Mouse (Mus musculus) CH12.LX (cell line): Measurements from ENCODE around the gene Plgrkt. TPM values are rescaled to one million over a fixed set of nuclear protein-coding genes. Genes with fewer than 3 reads are reported as not detected.
A peak's percentile ranks its signal among the peaks of the same experiment; 100 is the strongest.

Experiments
- DNase-seq: peaks from one replicate; pipeline ENCODE4 v3.0.0-alpha.2; 2013; ENCODE audit errors: extremely low read depth
- H3K27ac ChIP-seq: 2 replicates; pipeline ENCODE4 v1.5.1; 2012; ENCODE audit warnings: low read depth, mild to moderate bottlenecking, control low read depth, moderate library complexity; ENCODE audit not compliant: insufficient read depth
- H3K27me3 ChIP-seq: replicated peaks from 2 replicates; pipeline ENCODE3; 2012; ENCODE audit warnings: inconsistent platforms
- H3K36me3 ChIP-seq, 2 experiments: replicated peaks in 1 of 2; 2 replicates each; pipeline versions ENCODE3 to v1.6.1; 2012; ENCODE audit warnings: inconsistent platforms in 1 of 2, low read length in 1 of 2, mild to moderate bottlenecking in 1 of 2, mixed read lengths in 1 of 2, moderate library complexity in 1 of 2; ENCODE audit not compliant: control insufficient read depth in 1 of 2, insufficient read depth in 1 of 2
- H3K4me1 ChIP-seq, 2 experiments: 2 replicates each; pipeline ENCODE4 v1.6.1; 2012; ENCODE audit warnings: inconsistent platforms in 1 of 2, moderate library complexity in 1 of 2; ENCODE audit not compliant: insufficient read depth in 2 of 2, control insufficient read depth in 1 of 2
- H3K4me2 ChIP-seq: 2 replicates; pipeline ENCODE4 v1.6.1; 2012; ENCODE audit warnings: low read depth, mild to moderate bottlenecking, control low read depth; ENCODE audit not compliant: poor library complexity, insufficient read depth, severe bottlenecking
- H3K4me3 ChIP-seq, 3 experiments: fragments of 150-350 bp in 1 of 3; sonication (generic) in 1 of 3; replicated peaks in 1 of 3; 2 replicates each; pipeline versions ENCODE3 to v1.5.1; 2011 to 2012; ENCODE audit warnings: low read depth in 2 of 3, low read length in 2 of 3, mild to moderate bottlenecking in 2 of 3, moderate library complexity in 2 of 3, control low read depth in 1 of 3, improper control_type of control experiment in 1 of 3, inconsistent platforms in 1 of 3, mixed read lengths in 1 of 3; ENCODE audit not compliant: poor library complexity in 1 of 3
- H3K79me2 ChIP-seq: replicated peaks from 2 replicates; pipeline ENCODE4 v1.6.1; 2012; ENCODE audit warnings: mild to moderate bottlenecking, moderate library complexity; ENCODE audit not compliant: control insufficient read depth, poor library complexity, insufficient read depth, severe bottlenecking; ENCODE audit errors: extremely low read depth
- H3K9ac ChIP-seq: 2 replicates; pipeline ENCODE4 v1.6.1; 2012; ENCODE audit warnings: low read depth, mild to moderate bottlenecking, control low read depth, moderate library complexity; ENCODE audit not compliant: insufficient read depth
- H3K9me3 ChIP-seq: replicated peaks from 2 replicates; pipeline ENCODE3; 2012; ENCODE audit warnings: low read length, inconsistent platforms, mixed read lengths
- BHLHE40 ChIP-seq: IDR thresholded peaks from 2 replicates; pipeline ENCODE4 v1.6.1; 2011; ENCODE audit warnings: mild to moderate bottlenecking, low read depth, low read length, improper control_type of control experiment
- CHD1 ChIP-seq: IDR thresholded peaks from 2 replicates; pipeline ENCODE4 v1.6.1; 2012; ENCODE audit warnings: low read depth, low read length, improper control_type of control experiment, inconsistent platforms
- CHD2 ChIP-seq: IDR thresholded peaks from 2 replicates; pipeline ENCODE4 v1.6.1; 2011; ENCODE audit warnings: low read length, improper control_type of control experiment
- CTCF ChIP-seq, 2 experiments: IDR thresholded peaks in 1 of 2; conservative IDR thresholded peaks in 1 of 2; 2 replicates each; pipeline ENCODE4 v1.5.1; 2011 to 2012; ENCODE audit warnings: low read depth in 2 of 2, low read length in 2 of 2, improper control_type of control experiment in 1 of 2, inconsistent platforms in 1 of 2, mild to moderate bottlenecking in 1 of 2, moderate library complexity in 1 of 2
- E2F4 ChIP-seq: IDR thresholded peaks from 2 replicates; pipeline ENCODE4 v1.6.1; 2011; ENCODE audit warnings: low read depth, low read length, improper control_type of control experiment; ENCODE audit not compliant: insufficient replicate concordance
- ELF1 ChIP-seq: IDR thresholded peaks from 2 replicates; pipeline ENCODE4 v1.6.1; 2014; ENCODE audit warnings: low read depth, mild to moderate bottlenecking, inconsistent platforms, low read length, improper control_type of control experiment
- EP300 ChIP-seq: IDR thresholded peaks from 2 replicates; pipeline ENCODE4 v1.6.1; 2011; ENCODE audit warnings: low read length, improper control_type of control experiment
- ETS1 ChIP-seq: conservative IDR thresholded peaks from 2 replicates; pipeline ENCODE4 v1.6.1; 2012; ENCODE audit warnings: low read depth, mild to moderate bottlenecking, inconsistent platforms, low read length, improper control_type of control experiment, moderate library complexity
- GABPA ChIP-seq: IDR thresholded peaks from 2 replicates; pipeline ENCODE4 v1.6.1; 2012; ENCODE audit warnings: low read depth, low read length, improper control_type of control experiment, inconsistent platforms; ENCODE audit not compliant: insufficient replicate concordance
- HCFC1 ChIP-seq: IDR thresholded peaks from 2 replicates; pipeline ENCODE4 v1.6.1; 2012; ENCODE audit warnings: low read depth, mild to moderate bottlenecking, inconsistent platforms, low read length, improper control_type of control experiment
- IRF4 ChIP-seq: IDR thresholded peaks from 2 replicates; pipeline ENCODE4 v1.6.1; 2014; ENCODE audit warnings: low read depth, mild to moderate bottlenecking, inconsistent platforms, low read length, improper control_type of control experiment
- JUN ChIP-seq: IDR thresholded peaks from 2 replicates; pipeline ENCODE4 v1.6.1; 2011; ENCODE audit warnings: low read depth, mild to moderate bottlenecking, low read length, improper control_type of control experiment, moderate library complexity; ENCODE audit not compliant: insufficient read depth
- JUND ChIP-seq: conservative IDR thresholded peaks from 2 replicates; pipeline ENCODE4 v1.6.1; 2011; ENCODE audit warnings: low read depth, low read length, improper control_type of control experiment
- KAT2A ChIP-seq: IDR thresholded peaks from 2 replicates; pipeline ENCODE4 v1.6.1; 2012; ENCODE audit warnings: low read length, improper control_type of control experiment, inconsistent platforms; ENCODE audit not compliant: insufficient replicate concordance
- MAFK ChIP-seq: IDR thresholded peaks from 2 replicates; pipeline ENCODE4 v1.6.1; 2011; ENCODE audit warnings: low read length, improper control_type of control experiment; ENCODE audit not compliant: insufficient replicate concordance
- MAX ChIP-seq: IDR thresholded peaks from 2 replicates; pipeline ENCODE4 v1.6.1; 2011; ENCODE audit warnings: low read length, improper control_type of control experiment
- MAZ ChIP-seq: IDR thresholded peaks from 2 replicates; pipeline ENCODE4 v1.6.1; 2012; ENCODE audit warnings: low read depth, mild to moderate bottlenecking, inconsistent platforms, low read length, improper control_type of control experiment, moderate library complexity
- MEF2A ChIP-seq: IDR thresholded peaks from 2 replicates; pipeline ENCODE4 v1.6.1; 2014; ENCODE audit warnings: low read depth, mild to moderate bottlenecking, inconsistent platforms, low read length, improper control_type of control experiment, borderline replicate concordance
- MXI1 ChIP-seq: IDR thresholded peaks from 2 replicates; pipeline ENCODE4 v1.6.1; 2011; ENCODE audit warnings: mild to moderate bottlenecking, low read depth, low read length, improper control_type of control experiment
- MYC ChIP-seq: IDR thresholded peaks from 2 replicates; pipeline ENCODE4 v1.6.1; 2011; ENCODE audit warnings: low read depth, mild to moderate bottlenecking, improper control_type of control experiment, low read length
- NELFE ChIP-seq: IDR thresholded peaks from 2 replicates; pipeline ENCODE4 v1.6.1; 2011; ENCODE audit warnings: low read depth, low read length, improper control_type of control experiment
- NRF1 ChIP-seq: IDR thresholded peaks from 2 replicates; pipeline ENCODE4 v1.6.1; 2014; ENCODE audit warnings: low read depth, mild to moderate bottlenecking, inconsistent platforms, low read length, improper control_type of control experiment, moderate library complexity
- PAX5 ChIP-seq: IDR thresholded peaks from 2 replicates; pipeline ENCODE4 v1.6.1; 2012; ENCODE audit warnings: low read length, inconsistent platforms, mixed read lengths
- POLR2A ChIP-seq: IDR thresholded peaks from 2 replicates; pipeline ENCODE4 v1.6.1; 2011; ENCODE audit warnings: low read depth, mild to moderate bottlenecking, improper control_type of control experiment, low read length
- POLR2AphosphoS2 ChIP-seq: IDR thresholded peaks from 2 replicates; pipeline ENCODE4 v1.6.1; 2011; ENCODE audit warnings: low read depth, low read length, improper control_type of control experiment
- RAD21 ChIP-seq: IDR thresholded peaks from 2 replicates; pipeline ENCODE4 v1.6.1; 2011; ENCODE audit warnings: low read depth, mild to moderate bottlenecking, low read length, improper control_type of control experiment, moderate library complexity
- RCOR1 ChIP-seq: conservative IDR thresholded peaks from 2 replicates; pipeline ENCODE4 v1.6.1; 2012; ENCODE audit warnings: low read depth, mild to moderate bottlenecking, inconsistent platforms, low read length, improper control_type of control experiment
- SIN3A ChIP-seq: IDR thresholded peaks from 2 replicates; pipeline ENCODE4 v1.6.1; 2012; ENCODE audit warnings: low read length, improper control_type of control experiment, inconsistent platforms
- SMC3 ChIP-seq: IDR thresholded peaks from 2 replicates; pipeline ENCODE4 v1.6.1; 2011; ENCODE audit warnings: low read depth, low read length, improper control_type of control experiment
- TBP ChIP-seq: conservative IDR thresholded peaks from 2 replicates; pipeline ENCODE4 v1.6.1; 2011; ENCODE audit warnings: low read depth, low read length, improper control_type of control experiment
- TCF12 ChIP-seq: IDR thresholded peaks from 2 replicates; pipeline ENCODE4 v1.6.1; 2014; ENCODE audit warnings: low read depth, mild to moderate bottlenecking, inconsistent platforms, low read length, improper control_type of control experiment
- UBTF ChIP-seq: IDR thresholded peaks from 2 replicates; pipeline ENCODE4 v1.6.1; 2012; ENCODE audit warnings: low read depth, mild to moderate bottlenecking, inconsistent platforms, low read length, improper control_type of control experiment, moderate library complexity
- USF1 ChIP-seq: IDR thresholded peaks from 2 replicates; pipeline ENCODE4 v1.6.1; 2014; ENCODE audit warnings: low read depth, mild to moderate bottlenecking, inconsistent platforms, low read length, improper control_type of control experiment
- USF2 ChIP-seq: conservative IDR thresholded peaks from 2 replicates; pipeline ENCODE4 v1.6.1; 2011; ENCODE audit warnings: low read depth, low read length, improper control_type of control experiment
- ZC3H11A ChIP-seq: IDR thresholded peaks from 2 replicates; pipeline ENCODE4 v1.6.1; 2012; ENCODE audit warnings: low read depth, mild to moderate bottlenecking, inconsistent platforms, low read length, improper control_type of control experiment
- ZKSCAN1 ChIP-seq: IDR thresholded peaks from 2 replicates; pipeline ENCODE4 v1.6.1; 2012; ENCODE audit warnings: low read depth, inconsistent platforms, low read length, improper control_type of control experiment, borderline replicate concordance
- ZMIZ1 ChIP-seq: IDR thresholded peaks from 2 replicates; pipeline ENCODE4 v1.6.1; 2012; ENCODE audit warnings: low read depth, mild to moderate bottlenecking, inconsistent platforms, low read length, improper control_type of control experiment
- ZNF384 ChIP-seq: IDR thresholded peaks from 2 replicates; pipeline ENCODE4 v1.6.1; 2012; ENCODE audit warnings: low read depth, low read length, improper control_type of control experiment, inconsistent platforms
- dilution Hi-C: fragments of 300-500 bp; cut with MboI; formaldehyde crosslinking; loops from 2 replicates; pipeline ENCODE4 v1.14.3; 2020; ENCODE audit warnings: low sequenced_read_pairs; ENCODE audit not compliant: extremely low pct_unique_long_range_greater_than_20kb, extremely low pct_ligation_motif_present
- in situ Hi-C: fragments of 300-500 bp; cut with MboI; formaldehyde crosslinking; loops from 3 replicates; pipeline ENCODE4 v1.14.3; 2019; ENCODE audit warnings: low sequenced_read_pairs, low pct_ligation_motif_present, low pct_unique_long_range_greater_than_20kb, mixed read lengths
- polyA plus RNA-seq: library from polyadenylated mRNA; unstranded; fragments of >175 nt; gene quantifications from 2 replicates; pipeline ENCODE4 v1.2.1, GENCODE M21; 2012; ENCODE audit warnings: low read depth; ENCODE audit not compliant: insufficient read length
- total RNA-seq, 2 experiments: library from RNA; depleted of rRNA; stranded (reverse); fragments of 300-350 nt in 1 of 2; fragments of >200 nt in 1 of 2; gene quantifications; 2 replicates each; pipeline ENCODE4 v1.2.3; 2012 to 2014

Plgrkt gene
- total and polyA plus RNA-seq, 3 experiments, result 31.3 to 40.6 (median 33.0) TPM

DNA sequence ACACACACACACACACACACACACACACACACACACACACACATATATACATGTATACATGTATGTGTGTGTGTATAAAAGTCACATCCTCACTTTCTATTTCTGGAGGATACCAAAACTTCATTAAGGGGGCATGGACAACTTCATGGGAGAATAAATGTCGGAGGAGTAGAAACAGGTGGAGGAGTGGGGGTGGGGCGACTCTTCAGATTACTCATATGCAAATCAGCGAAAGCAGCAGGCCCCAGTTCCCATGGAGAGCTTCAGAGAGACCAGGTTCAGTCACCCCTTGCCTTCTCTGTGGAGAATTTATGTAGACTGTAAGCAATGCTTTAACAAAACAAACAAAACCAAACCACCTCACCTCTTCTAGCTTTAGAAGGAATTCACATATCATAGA is 2.1 kb downstream of the Plgrkt start:
- H3K4me3 ChIP-seq, result no peak overlapping the region
- H3K27me3 ChIP-seq, result no peaks in the 10 kb centered on the region
- H3K4me1 ChIP-seq, result peaks cover 21 to 50% of the 10 kb centered on the region in 2 experiments
- H3K27ac ChIP-seq, result peak overlapping the region; percentile 47
- dilution Hi-C loops (no loop called here), in situ Hi-C loops (loop anchor here (5.0 to 25.0 kb wide), 3 partner anchors 57 to 578 kb away; partner anchors contain the start of genes 9930021J03Rik and Ranbp6)
- peak overlapping the region; percentile 95 for H3K4me2 ChIP-seq
- H3K9me3 ChIP-seq, result no peaks in the 10 kb centered on the region
- peak overlapping the region; percentile 67; the same call in 1 of the 2 replicates for H3K9ac ChIP-seq
- H3K79me2 ChIP-seq, result peaks cover 23% of the 10 kb centered on the region
- peaks cover 0 to 18% of the 10 kb centered on the region in 2 experiments for H3K36me3 ChIP-seq
- peak; percentile 94 for DNase-seq
- TF ChIP-seq ZNF384 (no peak; the same call in 1 of the 2 replicates), MXI1 (peak; percentile 47; the same call in 1 of the 2 replicates), MEF2A (peak; percentile 82; the same call in 1 of the 2 replicates), GABPA (no peak), NELFE (no peak), BHLHE40 (peak; percentile 82), UBTF (no peak; the same call in 1 of the 2 replicates), ZMIZ1 (no peak), MYC (peak; percentile 74; the same call in 1 of the 2 replicates), TBP (no peak), MAZ (peak; percentile 66; the same call in 1 of the 2 replicates), TCF12 (peak; percentile 94), IRF4 (peak; percentile 99), RCOR1 (peak; percentile 98), USF2 (0 out of 2 replicates have a peak, but pooled peaks have one; percentile 7), USF1 (no peak), CHD1 (0 out of 2 replicates have a peak, but pooled peaks have one; percentile 28), JUN (peak; percentile 89), CHD2 (peak; percentile 92), MAFK (peak; percentile 56; the same call in 1 of the 2 replicates), EP300 (peak; percentile 95), ZKSCAN1 (no peak), CTCF (conservative IDR thresholded peaks at IDR 0.05 in 1 of 2, IDR thresholded peaks at IDR 0.05 in 1 of 2; ENCODE audit: low read depth in 2 of 2, low read length in 2 of 2) (no peak), JUND (peak; percentile 87), MAX (peak; percentile 29; the same call in 1 of the 2 replicates), POLR2AphosphoS2 (no peak), SIN3A (peak; percentile 89), NRF1 (no peak), ZC3H11A (no peak), RAD21 (no peak; the same call in 1 of the 2 replicates), PAX5 (no peak), E2F4 (no peak), POLR2A (no peak), SMC3 (no peak), KAT2A (0 out of 2 replicates have a peak, but pooled peaks have one; percentile 11), ELF1 (0 out of 2 replicates have a peak, but pooled peaks have one; percentile 10), ETS1 (peak; percentile 97), HCFC1 (peak; percentile 46; the same call in 1 of the 2 replicates)
- TF ChIP-seq, all 38 proteins: peak for 21
